Mouse (Mus musculus): Measurements from ENCODE around the gene Fgf14.

DNA sequence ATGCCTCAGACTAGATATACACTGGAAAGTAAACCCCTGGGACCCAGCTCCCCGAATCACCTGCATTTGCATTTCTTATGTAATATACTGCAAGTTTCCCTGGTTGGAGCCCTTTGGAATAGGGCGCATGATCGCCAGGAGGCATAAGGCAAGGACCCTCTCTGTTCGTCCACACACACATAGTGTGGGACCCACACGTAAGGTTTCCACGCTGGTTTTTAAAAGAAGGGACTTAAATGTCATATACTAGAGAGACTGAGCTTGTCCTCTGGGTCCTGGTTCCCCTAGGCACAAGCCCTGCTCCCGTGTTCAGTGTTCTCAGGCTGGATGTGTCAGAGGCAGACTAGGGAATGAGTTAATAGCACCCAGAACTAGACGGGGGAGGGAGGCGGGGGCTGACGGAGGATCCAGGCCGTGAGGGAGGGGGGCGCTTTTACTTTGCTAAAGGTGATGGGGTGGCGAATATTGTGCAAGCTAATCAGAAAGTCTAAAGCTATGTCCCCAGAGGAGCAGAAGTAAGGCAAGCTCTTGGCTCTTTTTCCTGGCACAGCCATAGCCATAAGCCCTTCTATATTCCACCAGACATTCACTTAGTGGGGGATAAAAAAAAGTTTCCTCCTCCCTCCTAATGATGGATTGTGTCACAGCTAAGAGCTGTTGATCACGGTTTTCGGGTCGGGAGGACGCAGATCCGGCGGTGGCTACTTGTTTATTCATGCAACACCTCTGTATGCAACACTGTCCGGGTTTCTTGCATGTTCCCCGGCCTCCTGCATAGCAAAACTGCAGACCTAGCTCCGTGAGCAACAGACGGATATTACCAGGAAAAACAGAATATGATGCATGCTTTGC, 1.0 kb downstream of the Fgf14 start:
- TF ChIP-seq CTCF (IDR thresholded peaks at IDR 0.05; ENCODE audit: insufficient read depth, low read depth, low read length) (no peak), POLR2A (IDR thresholded peaks at IDR 0.05; ENCODE audit: insufficient read depth, low read depth, low read length) (no peak; the same call in 1 of the 2 replicates)
